Mouse (Mus musculus) midbrain, embryonic 13.5 days (tissue): ENCODE data around the gene Lctl. TPM values are rescaled to one million over a fixed set of nuclear protein-coding genes. Genes with fewer than 3 reads are reported as not detected.
"Not testable (repeated sequence)": the region's sequence is repeated elsewhere in the genome, so short reads cannot be mapped to it uniquely, and the experiment has no call there.

Experiments
- ATAC-seq: fragments of 200-750 bp; cut with Nextera tagmentation; 2 replicates; pipeline ENCODE4 v1.8.0; 2017; ENCODE audit warnings: mild to moderate bottlenecking, moderate TSS enrichment, moderate library complexity
- H3K27ac ChIP-seq: fragments of 300-500 bp; sonication (generic); 2 replicates; pipeline ENCODE4 v1.5.1; 2015; ENCODE audit warnings: inconsistent platforms, mild to moderate bottlenecking, moderate library complexity
- H3K27me3 ChIP-seq: fragments of 300-500 bp; sonication (generic); 2 replicates; pipeline ENCODE4 v1.6.1; 2015; ENCODE audit warnings: mild to moderate bottlenecking, inconsistent platforms
- H3K36me3 ChIP-seq: fragments of 300-500 bp; sonication (generic); 2 replicates; pipeline ENCODE4 v1.6.1; 2015; ENCODE audit warnings: mild to moderate bottlenecking, inconsistent platforms
- H3K4me1 ChIP-seq: fragments of 300-500 bp; sonication (generic); replicated peaks from 2 replicates; pipeline ENCODE4 v1.6.1; 2015; ENCODE audit warnings: inconsistent platforms
- H3K4me2 ChIP-seq: fragments of 300-500 bp; sonication (generic); replicated peaks from 2 replicates; pipeline ENCODE4 v1.6.1; 2015; ENCODE audit warnings: moderate library complexity, mild to moderate bottlenecking, inconsistent platforms
- H3K4me3 ChIP-seq: fragments of 300-500 bp; sonication (generic); replicated peaks from 2 replicates; pipeline ENCODE4 v1.5.1; 2015; ENCODE audit warnings: mild to moderate bottlenecking, inconsistent platforms
- H3K9ac ChIP-seq: fragments of 300-500 bp; sonication (generic); replicated peaks from 2 replicates; pipeline ENCODE4 v1.6.1; 2015; ENCODE audit warnings: mild to moderate bottlenecking, inconsistent platforms
- H3K9me3 ChIP-seq: fragments of 300-500 bp; sonication (generic); 2 replicates; pipeline ENCODE4 v1.6.1; 2016; ENCODE audit warnings: mild to moderate bottlenecking, inconsistent platforms
- WGBS: fragments of 180-500 bp; shearing (Covaris S2); methylation state at CpG from one replicate; pipeline ENCODE4 v1.1.7; 2015; 5-methylcytosine and 5-hydroxymethylcytosine counted together
- polyA plus RNA-seq: library from polyadenylated mRNA; unstranded; fragments of >200 nt; fragmentation: Nextera tagmentation; extraction: Ambion mirVana; gene quantifications from 2 replicates; pipeline ENCODE4 v1.2.1, GENCODE M21; 2015

Gene Lctl
- polyA plus RNA-seq, 1 experiment from 2014 or later = not detected

GRCm38 (mm10) chr9:64124846-64125245 lies 7.9 kb downstream of the Lctl start:
- H3K4me1 ChIP-seq, H3K4me2 ChIP-seq, H3K9ac ChIP-seq, H3K4me3 ChIP-seq, H3K36me3 ChIP-seq, ATAC-seq, H3K27me3 ChIP-seq, H3K27ac ChIP-seq, H3K9me3 ChIP-seq: not testable (repeated sequence)
- WGBS = 63% methylated on average over 3 of the region's 3 CpGs

- 69% methylated on average over 3 of the region's 3 CpGs for WGBS
- Histone ChIP-seq H3K27me3 (no peaks in the 10 kb centered on the region), H3K27ac (no peak overlapping the region), H3K4me1 (no peaks in the 10 kb centered on the region), H3K36me3 (no peaks in the 10 kb centered on the region), H3K9ac (no peak overlapping the region), H3K9me3 (no peaks in the 10 kb centered on the region), H3K4me3 (no peak overlapping the region), H3K4me2 (no peak overlapping the region)
- no peak for ATAC-seq
These were observed 8.4 kb downstream of the Lctl start for GRCm38 (mm10) chr9:64125307-64125706.

GRCm38 (mm10) chr9:64126121-64126520 lies 9.2 kb downstream of the Lctl start:
- Histone ChIP-seq H3K27me3 (no peaks in the 10 kb centered on the region), H3K4me2 (no peak overlapping the region), H3K36me3 (no peaks in the 10 kb centered on the region), H3K9ac (no peak overlapping the region), H3K27ac (no peak overlapping the region), H3K4me1 (no peaks in the 10 kb centered on the region), H3K9me3 (no peaks in the 10 kb centered on the region), H3K4me3 (no peak overlapping the region)
- no peak for ATAC-seq
- 83% methylated on average over 12 of the region's 12 CpGs for WGBS

- Histone ChIP-seq H3K27ac (no peak overlapping the region), H3K4me1 (no peaks in the 10 kb centered on the region), H3K9me3 (no peaks in the 10 kb centered on the region), H3K27me3 (no peaks in the 10 kb centered on the region), H3K4me2 (no peak overlapping the region), H3K9ac (no peak overlapping the region), H3K36me3 (no peaks in the 10 kb centered on the region), H3K4me3 (no peak overlapping the region)
- WGBS = 88% methylated on average over 6 of the region's 6 CpGs
- no peak for ATAC-seq
These were observed 14.7 kb downstream of the Lctl start for GRCm38 (mm10) chr9:64131623-64132022.

- H3K4me3 ChIP-seq, H3K27me3 ChIP-seq, H3K4me2 ChIP-seq, H3K4me1 ChIP-seq, ATAC-seq, H3K9ac ChIP-seq, H3K9me3 ChIP-seq, H3K36me3 ChIP-seq, H3K27ac ChIP-seq: not testable (repeated sequence)
- 6% methylated on average over 6 of the region's 6 CpGs for WGBS
These were observed 21.9 kb downstream of the Lctl start for GRCm38 (mm10) chr9:64138896-64139295.

- H3K27ac ChIP-seq = no peak overlapping the region
- no peak overlapping the region for H3K4me2 ChIP-seq
- no peaks in the 10 kb centered on the region for H3K9me3 ChIP-seq
- no peaks in the 10 kb centered on the region for H3K4me1 ChIP-seq
- no peak overlapping the region for H3K4me3 ChIP-seq
- peaks cover 5% of the 10 kb centered on the region for H3K36me3 ChIP-seq
- WGBS = 92% methylated on average over 9 of the region's 9 CpGs
- ATAC-seq = no peak
- no peak overlapping the region for H3K9ac ChIP-seq
- no peaks in the 10 kb centered on the region for H3K27me3 ChIP-seq
These were observed 22.9 kb downstream of the Lctl start for GRCm38 (mm10) chr9:64139879-64140278.

GRCm38 (mm10) chr9:64156641-64157040 lies 39.7 kb downstream of the Lctl start:
- Histone ChIP-seq H3K36me3 (peaks cover 32% of the 10 kb centered on the region), H3K4me1 (no peaks in the 10 kb centered on the region), H3K9ac (no peak overlapping the region), H3K9me3 (no peaks in the 10 kb centered on the region), H3K4me3 (no peak overlapping the region), H3K27ac (no peak overlapping the region), H3K4me2 (no peak overlapping the region), H3K27me3 (no peaks in the 10 kb centered on the region)
- WGBS = 97% methylated on average over 1 of the region's 1 CpGs
- no peak for ATAC-seq

GRCm38 (mm10) chr9:64160471-64160870 lies 43.5 kb downstream of the Lctl start:
- ATAC-seq = no peak
- peaks cover 27% of the 10 kb centered on the region for H3K36me3 ChIP-seq
- H3K4me3 ChIP-seq = no peak overlapping the region
- WGBS = 91% methylated on average over 5 of the region's 5 CpGs
- H3K4me2 ChIP-seq = no peak overlapping the region
- no peaks in the 10 kb centered on the region for H3K4me1 ChIP-seq
- H3K9ac ChIP-seq = no peak overlapping the region
- H3K9me3 ChIP-seq = no peaks in the 10 kb centered on the region
- no peaks in the 10 kb centered on the region for H3K27me3 ChIP-seq
- H3K27ac ChIP-seq = no peak overlapping the region

GRCm38 (mm10) chr9:64169967-64170366 lies 53.0 kb downstream of the Lctl start:
- not testable (repeated sequence) for H3K27me3 ChIP-seq, ATAC-seq, H3K9me3 ChIP-seq, H3K4me3 ChIP-seq, H3K9ac ChIP-seq, H3K4me2 ChIP-seq, H3K27ac ChIP-seq, H3K36me3 ChIP-seq
- peaks cover 21% of the 10 kb centered on the region for H3K4me1 ChIP-seq
- WGBS = 98% methylated on average over 3 of the region's 3 CpGs

GRCm38 (mm10) chr9:64172145-64172815 lies 55.3 kb downstream of the Lctl start:
- peak overlapping the region; percentile 76 for H3K27ac ChIP-seq
- H3K9ac ChIP-seq = peak overlapping the region; percentile 76
- no peaks in the 10 kb centered on the region for H3K27me3 ChIP-seq
- peaks cover 28% of the 10 kb centered on the region for H3K36me3 ChIP-seq
- WGBS = 3% methylated on average over 18 of the region's 18 CpGs
- H3K4me2 ChIP-seq = peak overlapping the region; percentile 87
- peak; percentile 71 for ATAC-seq
- H3K9me3 ChIP-seq = no peaks in the 10 kb centered on the region
- peak overlapping the region; percentile 94 for H3K4me3 ChIP-seq
- peaks cover 25% of the 10 kb centered on the region for H3K4me1 ChIP-seq

GRCm38 (mm10) chr9:64172816-64173665 lies 56.1 kb downstream of the Lctl start, which contains the start of the genes Zwilch and Rpl4:
Gene Zwilch, minus strand, starts transcription at chr9:64173104.
Gene Rpl4, plus strand, starts transcription at chr9:64173375.
- Histone ChIP-seq H3K36me3 (peaks cover 35% of the 10 kb centered on the region), H3K4me1 (peaks cover 25% of the 10 kb centered on the region), H3K9me3 (no peaks in the 10 kb centered on the region), H3K4me3 (peak within 1 kb of the TSS; percentile 94), H3K27me3 (no peaks in the 10 kb centered on the region), H3K4me2 (peak within 1 kb of the TSS; percentile 92), H3K9ac (peak within 1 kb of the TSS; percentile 86), H3K27ac (peak within 1 kb of the TSS; percentile 76)
- ATAC-seq = peak; percentile 92
- 0% methylated on average over 42 of the region's 42 CpGs for WGBS

GRCm38 (mm10) chr9:64173666-64174220 lies 56.8 kb downstream of the Lctl start:
- Histone ChIP-seq H3K4me2 (peak overlapping the region; percentile 92), H3K9me3 (no peaks in the 10 kb centered on the region), H3K27me3 (no peaks in the 10 kb centered on the region), H3K27ac (peak overlapping the region; percentile 71), H3K4me1 (peaks cover 27% of the 10 kb centered on the region), H3K9ac (peak overlapping the region; percentile 86), H3K36me3 (peaks cover 40% of the 10 kb centered on the region), H3K4me3 (peak overlapping the region; percentile 94)
- under 1% methylated on average over 16 of the region's 16 CpGs for WGBS
- ATAC-seq = no peak
